Mouse (Mus musculus): Measurements from ENCODE around the gene Zscan18. TPM values are rescaled to one million over a fixed set of nuclear protein-coding genes. Genes with fewer than 3 reads are reported as not detected.

The Zscan18 gene
- polyA plus RNA-seq, 1 experiment from 2014 or later, result 13.2 TPM

- Histone ChIP-seq H3K4me1 (no peaks in the 10 kb centered on the region), H3K36me3 (no peaks in the 10 kb centered on the region), H3K9ac (no peak overlapping the region), H3K27me3 (no peaks in the 10 kb centered on the region), H3K4me3 (no peak overlapping the region), H3K9me3 (no peaks in the 10 kb centered on the region), H3K4me2 (replicated peaks) (no peak overlapping the region), H3K27ac (no peak overlapping the region)
- WGBS, result 81% methylated on average over 6 of the region's 6 CpGs
- ATAC-seq (ENCODE audit: low FRiP score, low read depth), result no peak
Observed at GRCm38 (mm10) chr7:12787333-12787732, 16.1 kb downstream of the Zscan18 start.

GRCm38 (mm10) chr7:12780151-12780830 is 23.1 kb downstream of the Zscan18 start:
- Histone ChIP-seq H3K9ac (peak overlapping the region; percentile 84), H3K4me1 (peaks cover 12% of the 10 kb centered on the region), H3K27ac (no peak overlapping the region), H3K9me3 (no peaks in the 10 kb centered on the region), H3K27me3 (no peaks in the 10 kb centered on the region), H3K36me3 (peaks cover 2% of the 10 kb centered on the region), H3K4me3 (peak overlapping the region; percentile 71), H3K4me2 (replicated peaks) (peak overlapping the region; percentile 93)
- WGBS, result under 1% methylated on average over 57 of the region's 57 CpGs
- ATAC-seq (ENCODE audit: low FRiP score, low read depth), result peak; percentile 94

GRCm38 (mm10) chr7:12779782-12780150 is 23.7 kb downstream of the Zscan18 start:
- Histone ChIP-seq H3K27me3 (no peaks in the 10 kb centered on the region), H3K4me2 (replicated peaks) (peak overlapping the region; percentile 93), H3K4me1 (peaks cover 12% of the 10 kb centered on the region), H3K9me3 (no peaks in the 10 kb centered on the region), H3K4me3 (peak overlapping the region; percentile 71), H3K36me3 (peaks cover 7% of the 10 kb centered on the region), H3K9ac (peak overlapping the region; percentile 84), H3K27ac (no peak overlapping the region)
- ATAC-seq (ENCODE audit: low FRiP score, low read depth), result peak; percentile 4; the same call in 1 of the 2 replicates
- WGBS, result 19% methylated on average over 10 of the region's 10 CpGs

- H3K4me3 ChIP-seq, result peak overlapping the region; percentile 71; the same call in 1 of the 2 replicates
- 91% methylated on average over 5 of the region's 5 CpGs for WGBS
Observed at GRCm38 (mm10) chr7:12779141-12779540, 24.3 kb downstream of the Zscan18 start.

GRCm38 (mm10) chr7:12774606-12775005 is 28.8 kb downstream of the Zscan18 start:
- H3K27me3 ChIP-seq, result no peaks in the 10 kb centered on the region
- H3K4me2 ChIP-seq (replicated peaks), result no peak overlapping the region
- peaks cover 57% of the 10 kb centered on the region for H3K36me3 ChIP-seq
- H3K9ac ChIP-seq, result no peak overlapping the region
- no peak overlapping the region for H3K27ac ChIP-seq
- no peaks in the 10 kb centered on the region for H3K9me3 ChIP-seq
- 88% methylated on average over 1 of the region's 1 CpGs for WGBS
- no peak overlapping the region for H3K4me3 ChIP-seq
- ATAC-seq (ENCODE audit: low FRiP score, low read depth), result no peak
- peaks cover 6% of the 10 kb centered on the region for H3K4me1 ChIP-seq

More at GRCm38 (mm10) chr7:12779141-12779540, 24.3 kb downstream of the Zscan18 start:
- peak overlapping the region; percentile 93 for H3K4me2 ChIP-seq (replicated peaks)
- no peaks in the 10 kb centered on the region for H3K9me3 ChIP-seq
- no peak for ATAC-seq (ENCODE audit: low FRiP score, low read depth)
- no peak overlapping the region for H3K9ac ChIP-seq
- H3K36me3 ChIP-seq, result peaks cover 14% of the 10 kb centered on the region
- no peak overlapping the region for H3K27ac ChIP-seq
- peaks cover 12% of the 10 kb centered on the region for H3K4me1 ChIP-seq
- no peaks in the 10 kb centered on the region for H3K27me3 ChIP-seq

- Histone ChIP-seq H3K27me3 (no peaks in the 10 kb centered on the region), H3K4me1 (0 out of 2 replicates have a peak, but pooled peaks cover under 1% of the 10 kb centered on the region), H3K9ac (no peak overlapping the region), H3K9me3 (no peaks in the 10 kb centered on the region), H3K36me3 (peaks cover 62% of the 10 kb centered on the region), H3K4me2 (replicated peaks) (no peak overlapping the region), H3K4me3 (no peak overlapping the region), H3K27ac (no peak overlapping the region)
- ATAC-seq (ENCODE audit: low FRiP score, low read depth), result no peak
- WGBS, result 91% methylated on average over 9 of the region's 9 CpGs
Observed at GRCm38 (mm10) chr7:12774111-12774510, 29.3 kb downstream of the Zscan18 start.

GRCm38 (mm10) chr7:12749431-12750198 is 53.8 kb downstream of the Zscan18 start:
- Histone ChIP-seq H3K9ac (no peak overlapping the region), H3K9me3 (peaks cover 18% of the 10 kb centered on the region; the same call in 1 of the 2 replicates), H3K27ac (no peak overlapping the region), H3K4me3 (no peak overlapping the region), H3K27me3 (no peaks in the 10 kb centered on the region), H3K4me1 (no peaks in the 10 kb centered on the region), H3K4me2 (replicated peaks) (peak overlapping the region; percentile 30), H3K36me3 (no peaks in the 10 kb centered on the region)
- ATAC-seq (ENCODE audit: low FRiP score, low read depth), result no peak
- WGBS, result 69% methylated on average over 24 of the region's 24 CpGs

- whole genome bisulfite sequencing, result 75% methylated on average over 1 of the region's 1 CpGs
Observed at GRCm38 (mm10) chr7:12734904-12735303, 68.5 kb downstream of the Zscan18 start, which contains the start of gene Vmn2r56. Gene Vmn2r56, minus strand, starts transcription at chr7:12735004.

More at GRCm38 (mm10) chr7:12734904-12735303, 68.5 kb downstream of the Zscan18 start, which contains the start of gene Vmn2r56:
- Histone ChIP-seq H3K4me2 (replicated peaks) (no peak within 1 kb of the TSS), H3K36me3 (no peaks in the 10 kb centered on the region), H3K27me3 (no peaks in the 10 kb centered on the region), H3K27ac (no peak within 1 kb of the TSS), H3K9me3 (0 out of 2 replicates have a peak, but pooled peaks cover 3% of the 10 kb centered on the region), H3K4me3 (no peak within 1 kb of the TSS), H3K4me1 (no peaks in the 10 kb centered on the region), H3K9ac (no peak within 1 kb of the TSS)
- no peak for ATAC-seq (ENCODE audit: low FRiP score, low read depth)

Other genes with a start within 250 kb of the Zscan18 start
- 0.01 TPM in 1 of 2 replicates, not detected in the other for gene Vmn2r53, start 194.8 kb downstream of the Zscan18 start, polyA plus RNA-seq (2015; fragmentation: Nextera tagmentation; extraction: Ambion mirVana)
- not detected in 2 replicates for gene Vmn2r54, start 163.3 kb downstream of the Zscan18 start, polyA plus RNA-seq (2015; fragmentation: Nextera tagmentation; extraction: Ambion mirVana)
- gene Vmn2r55, start 118.6 kb downstream of the Zscan18 start, polyA plus RNA-seq (2015; fragmentation: Nextera tagmentation; extraction: Ambion mirVana), result not detected in 2 replicates
- gene Vmn2r56, start 68.6 kb downstream of the Zscan18 start, polyA plus RNA-seq (2015; fragmentation: Nextera tagmentation; extraction: Ambion mirVana), result not detected in 2 replicates
- gene Zfp329, start 15.2 kb upstream of the Zscan18 start, polyA plus RNA-seq (2015; fragmentation: Nextera tagmentation; extraction: Ambion mirVana), result 17.5 TPM in 2 replicates
- 38.8 and 43.6 TPM in 2 replicates for gene Zfp110, start 31.1 kb upstream of the Zscan18 start, polyA plus RNA-seq (2015; fragmentation: Nextera tagmentation; extraction: Ambion mirVana)
- 6.4 and 7.3 TPM in 2 replicates for gene Zfp128, start 77.5 kb upstream of the Zscan18 start, polyA plus RNA-seq (2015; fragmentation: Nextera tagmentation; extraction: Ambion mirVana)
- 15.8 and 20.9 TPM in 2 replicates for gene Zscan22, start 94.2 kb upstream of the Zscan18 start, polyA plus RNA-seq (2015; fragmentation: Nextera tagmentation; extraction: Ambion mirVana)
- gene Rps5, start 118.7 kb upstream of the Zscan18 start, polyA plus RNA-seq (2015; fragmentation: Nextera tagmentation; extraction: Ambion mirVana), result 1,044 and 1,066 TPM in 2 replicates
- 0.42 and 0.64 TPM in 2 replicates for gene Rnf225, start 123.8 kb upstream of the Zscan18 start, polyA plus RNA-seq (2015; fragmentation: Nextera tagmentation; extraction: Ambion mirVana)
- 12.6 and 13.6 TPM in 2 replicates for gene Zfp324, start 162.2 kb upstream of the Zscan18 start, polyA plus RNA-seq (2015; fragmentation: Nextera tagmentation; extraction: Ambion mirVana)
- gene Zfp446, start 174.2 kb upstream of the Zscan18 start, polyA plus RNA-seq (2015; fragmentation: Nextera tagmentation; extraction: Ambion mirVana), result 10.5 and 10.8 TPM in 2 replicates
- gene Slc27a5, start 194.6 kb upstream of the Zscan18 start, polyA plus RNA-seq (2015; fragmentation: Nextera tagmentation; extraction: Ambion mirVana), result 0.08 and 0.34 TPM in 2 replicates
- gene Trim28, start 195.5 kb upstream of the Zscan18 start, polyA plus RNA-seq (2015; fragmentation: Nextera tagmentation; extraction: Ambion mirVana), result 316 and 329 TPM in 2 replicates
- 28.0 and 29.6 TPM in 2 replicates for gene Zbtb45, start 206.4 kb upstream of the Zscan18 start, polyA plus RNA-seq (2015; fragmentation: Nextera tagmentation; extraction: Ambion mirVana)
- gene Chmp2a, start 231.2 kb upstream of the Zscan18 start, polyA plus RNA-seq (2015; fragmentation: Nextera tagmentation; extraction: Ambion mirVana), result 127 and 133 TPM in 2 replicates
- 100 and 114 TPM in 2 replicates for gene Ube2m, start 234.6 kb upstream of the Zscan18 start, polyA plus RNA-seq (2015; fragmentation: Nextera tagmentation; extraction: Ambion mirVana)